Mouse (Mus musculus) thymus, postnatal 0 days (tissue): Measurements from ENCODE around the gene Klhdc7b. TPM values are rescaled to one million over a fixed set of nuclear protein-coding genes. Genes with fewer than 3 reads are reported as not detected.

Experiments used
- DNase-seq: peaks from one replicate; pipeline ENCODE4 v3.0.0-alpha.2; 2015; ENCODE audit warnings: low spot score
- polyA plus RNA-seq: library from polyadenylated mRNA; unstranded; fragments of >200 nt; fragmentation: Nextera tagmentation; extraction: Ambion mirVana; gene quantifications from 2 replicates; pipeline ENCODE4 v1.2.1, GENCODE M21; 2015

Gene Klhdc7b
- polyA plus RNA-seq, 1 experiment from 2014 or later = not detected

DNA sequence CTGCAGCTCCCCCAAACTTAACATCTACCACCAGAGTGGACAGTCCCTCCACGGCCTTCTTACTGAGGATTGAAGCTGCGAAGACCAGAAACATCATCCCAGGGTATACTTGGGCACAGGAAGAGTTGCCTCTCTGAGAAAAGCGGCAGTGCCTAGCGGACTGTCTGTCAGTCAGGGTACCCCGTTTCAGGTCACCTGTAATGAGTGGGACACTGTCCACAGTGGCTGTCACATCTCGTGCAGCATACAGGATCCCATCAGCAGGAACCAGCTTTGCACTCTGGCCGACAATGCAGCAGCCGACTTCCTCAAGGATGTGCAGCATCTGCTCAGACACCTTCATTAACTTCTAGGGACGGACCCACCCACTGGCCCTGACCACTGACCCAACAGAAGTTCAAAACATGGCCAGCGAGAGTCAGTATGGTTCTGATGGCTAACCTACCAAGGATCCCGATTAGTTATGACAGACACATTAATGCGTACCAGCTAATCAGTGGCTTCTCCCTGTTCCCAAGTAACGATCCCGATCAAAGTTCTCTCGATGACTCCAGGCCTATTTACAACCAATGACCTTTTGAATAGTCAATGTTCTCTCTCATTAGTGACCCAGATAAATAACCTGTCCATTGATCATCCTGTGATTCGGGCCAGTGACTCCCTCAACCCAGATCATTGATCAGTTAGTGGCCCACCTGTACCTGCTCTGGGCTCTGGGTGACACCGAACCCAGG lies 9.7 kb upstream of the Klhdc7b start:
- no peak for DNase-seq

- no peak for DNase-seq
These were observed 8.7 kb upstream of the Klhdc7b start for GRCm38 (mm10) chr15:89376040-89376439.

- DNase-seq = no peak
These were observed 7.8 kb upstream of the Klhdc7b start, which contains the start of gene Tymp for GRCm38 (mm10) chr15:89376957-89377356. Gene Tymp (minus strand): TSS chr15:89377039.

- no peak for DNase-seq
These were observed 7.4 kb upstream of the Klhdc7b start for GRCm38 (mm10) chr15:89377362-89377761.

- DNase-seq = no peak
These were observed 6.5 kb upstream of the Klhdc7b start for GRCm38 (mm10) chr15:89377938-89378828.

GRCm38 (mm10) chr15:89378831-89379401 lies 5.8 kb upstream of the Klhdc7b start, which contains the start of gene Odf3b:
Gene Odf3b (minus strand): TSS chr15:89379282.
- peak; percentile 31 for DNase-seq

- no peak for DNase-seq
These were observed 5.3 kb upstream of the Klhdc7b start for GRCm38 (mm10) chr15:89379429-89379828.

- peak; percentile 29 for DNase-seq
These were observed 2.4 kb downstream of the Klhdc7b start for GRCm38 (mm10) chr15:89387127-89387526.

DNA sequence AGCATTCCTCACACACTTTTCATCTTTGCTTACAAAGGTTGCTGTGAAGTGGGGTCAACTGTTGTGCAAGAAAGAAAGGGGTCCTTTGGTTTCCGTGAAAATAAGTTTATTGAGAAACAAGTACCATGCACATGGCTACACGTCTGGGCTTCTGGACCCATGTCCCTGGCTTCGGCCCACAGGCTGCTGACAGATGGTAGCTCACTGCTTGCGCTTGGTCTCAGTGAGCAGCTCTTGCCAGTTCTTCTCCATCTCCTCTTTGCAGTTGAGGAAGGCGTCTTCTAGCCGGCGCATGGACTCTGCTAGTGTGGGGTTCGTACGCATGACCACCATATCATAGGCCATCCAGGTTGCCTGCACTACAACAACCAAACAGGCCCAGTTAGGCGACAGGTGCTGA lies 5.4 kb downstream of the Klhdc7b start:
- no peak for DNase-seq

DNA sequence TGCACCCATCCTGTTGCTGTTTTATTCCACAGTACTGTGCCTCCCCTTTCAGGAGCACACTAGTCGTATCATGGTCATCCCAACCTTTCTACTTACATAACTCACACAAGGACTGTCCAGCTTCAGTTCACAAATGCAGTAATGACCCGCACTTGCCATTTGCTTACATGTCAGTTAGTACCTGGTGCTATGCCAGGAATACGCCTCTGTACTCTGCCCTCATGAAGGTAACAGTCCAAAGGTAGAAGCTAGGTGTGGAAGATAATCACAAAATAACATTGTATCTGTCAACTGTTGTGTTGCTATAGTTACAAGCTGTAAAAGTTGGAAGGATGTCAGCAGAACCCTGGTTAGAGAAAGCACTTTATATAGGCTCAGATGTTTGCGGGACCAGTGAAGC lies 12.2 kb downstream of the Klhdc7b start:
- no peak for DNase-seq

DNA sequence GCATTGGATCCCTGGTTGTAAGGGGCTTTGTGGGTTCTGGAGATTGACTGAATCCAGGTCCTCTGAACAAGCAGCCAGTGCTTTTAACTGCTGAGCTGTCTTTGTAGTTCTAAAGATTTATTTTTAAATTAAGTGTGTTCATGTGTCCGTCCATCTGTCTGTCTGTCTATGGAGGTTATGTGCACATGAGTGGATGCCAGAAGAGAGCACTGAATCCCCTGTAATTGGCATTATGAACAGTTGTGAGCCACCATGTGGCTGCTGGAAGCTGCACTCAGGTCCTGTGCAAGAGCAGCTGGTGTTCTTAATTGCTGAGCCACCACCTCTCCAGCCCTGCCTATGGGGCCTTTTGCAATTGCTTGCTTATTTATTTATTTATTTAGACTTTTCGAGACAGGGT lies 13.4 kb downstream of the Klhdc7b start:
- DNase-seq = no peak

- no peak for DNase-seq
These were observed 15.0 kb downstream of the Klhdc7b start for GRCm38 (mm10) chr15:89399716-89400115.

- DNase-seq = no peak
These were observed 17.8 kb downstream of the Klhdc7b start for GRCm38 (mm10) chr15:89402471-89402870.

DNA sequence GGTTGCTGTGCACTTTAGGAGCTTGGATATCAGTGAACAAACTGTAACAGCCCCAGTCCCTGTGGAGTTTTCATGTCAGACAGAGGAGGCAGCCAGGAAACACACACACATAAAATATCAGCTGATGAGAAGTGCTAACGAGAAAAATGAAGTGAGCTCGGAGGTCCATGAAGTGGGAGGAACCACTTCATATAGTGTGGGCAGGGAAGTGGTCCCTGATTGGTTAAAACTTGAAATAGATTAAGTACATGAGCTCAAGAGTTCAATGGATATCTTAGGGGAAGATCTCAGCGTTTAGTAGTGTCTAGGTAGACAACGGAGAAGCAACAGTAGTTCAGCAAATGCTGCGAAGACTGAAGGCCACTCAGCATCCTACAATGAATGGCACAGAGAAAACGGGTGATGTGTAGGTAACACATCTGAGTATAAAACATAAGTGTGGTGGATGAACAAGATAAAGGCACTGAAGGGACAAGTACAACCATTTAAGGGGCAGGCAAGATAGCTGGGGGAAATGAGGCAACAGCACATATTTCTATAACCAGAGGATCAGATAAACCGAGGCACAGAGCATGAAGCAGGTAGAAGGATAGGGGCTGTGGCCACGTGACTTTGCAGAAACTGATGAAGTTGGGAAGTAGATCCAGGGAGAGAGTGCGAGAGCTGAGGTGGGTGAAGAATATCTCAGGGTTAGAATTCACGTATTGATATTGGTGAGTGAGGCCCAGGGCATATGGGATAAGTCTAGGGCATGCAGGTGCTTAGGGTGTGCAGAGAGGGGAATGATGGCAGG lies 20.3 kb downstream of the Klhdc7b start:
- DNase-seq = no peak

- no peak for DNase-seq
These were observed 22.0 kb downstream of the Klhdc7b start for GRCm38 (mm10) chr15:89406691-89407090.

DNA sequence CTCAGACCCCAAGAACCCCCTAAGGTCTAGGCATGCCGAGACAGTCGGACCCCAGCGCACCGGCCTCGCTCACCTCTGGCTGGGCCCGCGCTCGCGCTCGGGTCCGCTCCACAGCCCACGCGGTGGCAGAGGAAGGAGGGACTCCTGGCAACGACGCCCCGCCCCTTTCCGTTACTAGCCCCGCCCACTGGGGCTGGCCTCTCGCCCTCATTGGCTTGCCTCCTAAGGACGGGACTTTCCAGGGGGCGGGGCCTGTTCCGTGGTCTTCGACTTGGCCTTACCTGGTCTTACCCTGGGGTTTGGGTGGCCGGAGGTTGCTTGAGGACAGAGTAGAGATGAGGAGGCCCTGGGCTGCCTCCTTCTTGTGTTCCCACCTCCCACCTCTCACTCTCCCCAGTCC lies 25.4 kb downstream of the Klhdc7b start, which contains the start of gene Syce3:
TSS of gene Syce3 (minus strand) at position 386 of the 400 bp plus-strand sequence.
- DNase-seq = no peak

- DNase-seq = no peak
These were observed 30.6 kb downstream of the Klhdc7b start for GRCm38 (mm10) chr15:89415282-89415681.

DNA sequence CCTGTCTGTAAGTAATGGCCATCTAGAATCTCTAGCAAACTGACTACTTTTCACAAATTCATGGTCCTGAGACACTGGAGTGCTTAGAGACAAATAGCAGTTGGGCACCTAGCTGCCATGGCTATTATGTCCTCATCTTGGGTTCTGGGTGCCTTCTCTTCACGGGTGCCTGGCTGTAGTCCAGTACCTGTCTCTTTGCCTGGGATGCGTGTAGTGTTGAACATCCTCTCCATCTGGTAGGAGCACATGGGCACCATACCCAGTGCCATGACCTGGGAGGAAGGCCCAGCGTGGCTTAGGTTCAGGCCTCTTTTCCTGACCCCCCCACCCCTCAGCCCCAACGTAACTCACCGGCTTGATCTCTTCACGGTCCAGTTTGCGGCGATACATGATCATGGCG lies 37.2 kb downstream of the Klhdc7b start:
- no peak for DNase-seq

- no peak for DNase-seq
These were observed 39.9 kb downstream of the Klhdc7b start for GRCm38 (mm10) chr15:89424621-89425020.

DNA sequence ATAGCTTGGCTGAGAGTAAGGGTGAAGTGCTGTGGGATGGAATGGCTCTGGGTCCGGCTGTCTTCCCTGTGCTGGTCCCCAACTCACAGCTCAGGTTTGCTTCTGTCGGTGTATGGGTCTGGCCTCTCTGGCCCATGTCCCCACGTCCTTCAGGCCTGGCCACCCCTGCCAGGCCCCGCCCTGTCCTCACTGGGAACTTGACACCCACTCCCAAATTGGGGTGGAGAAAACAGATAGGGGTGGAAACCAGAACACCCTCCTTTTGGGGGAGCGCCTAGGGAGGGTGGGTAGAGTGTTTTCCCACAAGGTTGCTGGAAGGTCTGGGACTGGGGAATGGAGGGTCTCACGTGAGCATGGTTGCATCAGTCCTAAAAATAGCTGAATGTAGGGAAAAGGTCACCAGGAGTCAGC lies 41.0 kb downstream of the Klhdc7b start, which contains the start of gene Cpt1b:
TSS of gene Cpt1b (minus strand) at position 153 of the 411 bp plus-strand sequence.
- DNase-seq = no peak

- DNase-seq = no peak
These were observed 42.0 kb downstream of the Klhdc7b start for GRCm38 (mm10) chr15:89426716-89427115.
